In genomic region chr13:35905879-35906481, GRCm38 (mm10) we compare ENCODE assay signal across 8 mouse cellular contexts. TPM values are rescaled to one million over a fixed set of nuclear protein-coding genes. Genes with fewer than 3 reads are reported as not detected.
DNase-seq lines count a peak whose midpoint lies in the region; ATAC-seq and TF ChIP-seq lines count a peak whose summit lies in the region.

Gene Rpp40 (minus strand): TSS chr13:35906359.

- no peaks in the 10 kb centered on the region for H3K9me3 ChIP-seq in heart, embryonic 12.5 days (replicated peaks)
- no peaks in the 10 kb centered on the region for H3K9me3 ChIP-seq in kidney, postnatal 0 days (replicated peaks; ENCODE audit: low read length)
- no peaks in the 10 kb centered on the region for H3K9me3 ChIP-seq in liver, embryonic 11.5 days (ENCODE audit: control insufficient read depth, low read length)
- H3K9me3 ChIP-seq in stomach, embryonic 14.5 days (ENCODE audit: control insufficient read depth, low read depth, low read length): no peaks in the 10 kb centered on the region

- peak within 1 kb of the TSS; percentile 77 for H3K9ac ChIP-seq in heart, embryonic 12.5 days
- H3K9ac ChIP-seq in kidney, postnatal 0 days (ENCODE audit: low read depth, low read length): peak within 1 kb of the TSS; percentile 52
- peak within 1 kb of the TSS; percentile 61 for H3K9ac ChIP-seq in liver, embryonic 11.5 days (ENCODE audit: low read depth, low read length)
- peak within 1 kb of the TSS; percentile 46 for H3K9ac ChIP-seq in stomach, embryonic 14.5 days (replicated peaks; ENCODE audit: low read depth, low read length)

- H3K4me3 ChIP-seq in heart, embryonic 12.5 days: peak within 1 kb of the TSS; percentile 76
- H3K4me3 ChIP-seq in kidney, postnatal 0 days (replicated peaks; ENCODE audit: low read depth, low read length): peak within 1 kb of the TSS; percentile 66
- peak within 1 kb of the TSS; percentile 64 for H3K4me3 ChIP-seq in liver, embryonic 11.5 days (ENCODE audit: low read depth, low read length)
- H3K4me3 ChIP-seq in stomach, embryonic 14.5 days (ENCODE audit: low read depth, low read length): peak within 1 kb of the TSS; percentile 64

- no peaks in the 10 kb centered on the region for H3K27me3 ChIP-seq in heart, embryonic 12.5 days (replicated peaks)
- H3K27me3 ChIP-seq in kidney, postnatal 0 days (ENCODE audit: insufficient read depth, low read length): no peaks in the 10 kb centered on the region
- no peaks in the 10 kb centered on the region for H3K27me3 ChIP-seq in liver, embryonic 11.5 days (replicated peaks; ENCODE audit: control insufficient read depth, insufficient read depth, low read length)
- H3K27me3 ChIP-seq in stomach, embryonic 14.5 days (ENCODE audit: control insufficient read depth, insufficient read depth, low read length): no peaks in the 10 kb centered on the region

- no peak for TF ChIP-seq CTCF in kidney, postnatal 0 days (IDR thresholded peaks at IDR 0.05; ENCODE audit: low read depth)

- H3K4me1 ChIP-seq in heart, embryonic 12.5 days (replicated peaks): 0 out of 2 replicates have a peak, but pooled peaks cover 3% of the 10 kb centered on the region
- no peaks in the 10 kb centered on the region for H3K4me1 ChIP-seq in kidney, postnatal 0 days (replicated peaks; ENCODE audit: insufficient read depth, low read length)
- no peaks in the 10 kb centered on the region; the same call in 1 of the 2 replicates for H3K4me1 ChIP-seq in liver, embryonic 11.5 days (replicated peaks; ENCODE audit: control insufficient read depth, insufficient read depth, low read length)
- no peaks in the 10 kb centered on the region for H3K4me1 ChIP-seq in stomach, embryonic 14.5 days (ENCODE audit: control insufficient read depth, insufficient read depth, low read length)

- H3K36me3 ChIP-seq in heart, embryonic 12.5 days: no peaks in the 10 kb centered on the region
- H3K36me3 ChIP-seq in kidney, postnatal 0 days (ENCODE audit: insufficient read depth, low read length): no peaks in the 10 kb centered on the region
- no peaks in the 10 kb centered on the region for H3K36me3 ChIP-seq in liver, embryonic 11.5 days (ENCODE audit: control insufficient read depth, insufficient read depth, low read length)
- no peaks in the 10 kb centered on the region for H3K36me3 ChIP-seq in stomach, embryonic 14.5 days (ENCODE audit: control insufficient read depth, insufficient read depth, low read length)

- peak within 1 kb of the TSS; percentile 86 for H3K4me2 ChIP-seq in heart, embryonic 12.5 days
- H3K4me2 ChIP-seq in kidney, postnatal 0 days (ENCODE audit: low read length): peak within 1 kb of the TSS; percentile 75
- peak within 1 kb of the TSS; percentile 80 for H3K4me2 ChIP-seq in liver, embryonic 11.5 days
- H3K4me2 ChIP-seq in stomach, embryonic 14.5 days (replicated peaks; ENCODE audit: low read depth, low read length): peak within 1 kb of the TSS; percentile 72

- peak; percentile 93 for DNase-seq in CD4-positive helper T cell, adult 2 months (ENCODE audit: low read depth, low spot score)
- peak; percentile 90 for DNase-seq in brain, embryonic 18.5 days (ENCODE audit: low read depth, low spot score)
- DNase-seq in kidney, postnatal 0 days (ENCODE audit: low spot score): peak; percentile 97
- peak; percentile 97 for DNase-seq in liver, embryonic 11.5 days (ENCODE audit: low spot score)
- peak; percentile 94 for DNase-seq in naive thymus-derived CD4-positive, alpha-beta T cell, adult 2 months (ENCODE audit: low read depth)

- H3K27ac ChIP-seq in heart, embryonic 12.5 days (ENCODE audit: poor library complexity, severe bottlenecking): no peak within 1 kb of the TSS
- no peak within 1 kb of the TSS for H3K27ac ChIP-seq in kidney, postnatal 0 days
- H3K27ac ChIP-seq in liver, embryonic 11.5 days (ENCODE audit: low read depth, low read length): no peak within 1 kb of the TSS
- no peak within 1 kb of the TSS for H3K27ac ChIP-seq in stomach, embryonic 14.5 days (ENCODE audit: low read length)

- peak; percentile 99 for ATAC-seq in erythroid progenitor cell, adult 5-6 weeks (replicated peaks; ENCODE audit: low FRiP score, poor library complexity, severe bottlenecking)
- peak; percentile 99 for ATAC-seq in heart, embryonic 12.5 days (ENCODE audit: insufficient number of reproducible peaks, low FRiP score)
- ATAC-seq in kidney, postnatal 0 days (replicated peaks; ENCODE audit: low FRiP score, low read depth): peak; percentile 99
- peak; percentile 100 for ATAC-seq in liver, embryonic 11.5 days (replicated peaks; ENCODE audit: low FRiP score)
- ATAC-seq in stomach, embryonic 14.5 days (ENCODE audit: insufficient number of reproducible peaks, insufficient read depth, low FRiP score, low read depth): peak; percentile 100

- under 1% methylated on average over 32 of the region's 35 CpGs for WGBS in heart, embryonic 12.5 days
- under 1% methylated on average over 35 of the region's 35 CpGs for WGBS in kidney, postnatal 0 days
- 0% methylated on average over 35 of the region's 35 CpGs for WGBS in liver, embryonic 11.5 days
- under 1% methylated on average over 35 of the region's 35 CpGs for WGBS in stomach, embryonic 14.5 days

RNA-seq across cellular contexts. Expression of gene Rpp40, which starts in this region (rescaled TPM):
- 6.1 and 10.9 TPM in 2 replicates for total RNA-seq in erythroid progenitor cell, adult 5-6 weeks (2015; ENCODE audit: low replicate concordance)
- total RNA-seq in erythroid progenitor cell, adult 5-6 weeks (2017; ENCODE audit: low replicate concordance): 7.3 TPM in 1 of 2 replicates, not detected in the other
- polyA plus RNA-seq in heart, embryonic 12.5 days (2016; fragmentation: Nextera tagmentation; extraction: Ambion mirVana): 11.4 and 12.0 TPM in 2 replicates
- polyA plus RNA-seq in kidney, postnatal 0 days (2015; fragmentation: Nextera tagmentation; extraction: Ambion mirVana): 13.6 and 16.3 TPM in 2 replicates
- polyA plus RNA-seq in liver, embryonic 11.5 days (2014; fragmentation: Nextera tagmentation; extraction: Ambion mirVana): 22.8 and 26.3 TPM in 2 replicates
- 21.5 and 25.2 TPM in 2 replicates for polyA plus RNA-seq in stomach, embryonic 14.5 days (2014; fragmentation: Nextera tagmentation; extraction: Ambion mirVana)
